Mouse (Mus musculus) midbrain, postnatal 0 days (tissue): Measurements from ENCODE around the gene Slc25a33. TPM values are rescaled to one million over a fixed set of nuclear protein-coding genes. Genes with fewer than 3 reads are reported as not detected.

ENCODE experiments used
- ATAC-seq: fragments of 200-750 bp; cut with Nextera tagmentation; 2 replicates; pipeline ENCODE4 v1.8.0; 2017; ENCODE audit warnings: moderate number of reproducible peaks, mild to moderate bottlenecking, moderate TSS enrichment, moderate library complexity; ENCODE audit not compliant: low FRiP score
- DNase-seq: peaks from one replicate; pipeline ENCODE4 v3.0.0-alpha.2; 2015; ENCODE audit warnings: low spot score
- H3K27ac ChIP-seq: fragments of 300-500 bp; sonication (generic); 2 replicates; pipeline ENCODE4 v1.5.1; 2014; ENCODE audit warnings: low read depth, mild to moderate bottlenecking, low read length, mixed read lengths
- H3K27me3 ChIP-seq: fragments of 300-500 bp; sonication (generic); 2 replicates; pipeline ENCODE4 v1.6.1; 2014; ENCODE audit warnings: low read length, control low read depth, mixed read lengths; ENCODE audit not compliant: insufficient read depth
- H3K36me3 ChIP-seq: fragments of 300-500 bp; sonication (generic); 2 replicates; pipeline ENCODE4 v1.6.1; 2014; ENCODE audit warnings: low read length, control low read depth, mixed read lengths; ENCODE audit not compliant: insufficient read depth
- H3K4me1 ChIP-seq: fragments of 300-500 bp; sonication (generic); 2 replicates; pipeline ENCODE4 v1.6.1; 2014; ENCODE audit warnings: mild to moderate bottlenecking, control low read depth, antibody characterized with exemption, low read length, mixed read lengths; ENCODE audit not compliant: insufficient read depth
- H3K4me2 ChIP-seq: fragments of 300-500 bp; sonication (generic); 2 replicates; pipeline ENCODE4 v1.6.1; 2014; ENCODE audit warnings: low read depth, mild to moderate bottlenecking, low read length, mixed read lengths; ENCODE audit not compliant: poor library complexity, severe bottlenecking
- H3K4me3 ChIP-seq: fragments of 300-500 bp; sonication (generic); 2 replicates; pipeline ENCODE4 v1.5.1; 2014; ENCODE audit warnings: low read depth, mild to moderate bottlenecking, low read length, moderate library complexity
- H3K9ac ChIP-seq: fragments of 300-500 bp; sonication (generic); replicated peaks from 2 replicates; pipeline ENCODE4 v1.6.1; 2014; ENCODE audit warnings: mild to moderate bottlenecking, low read length, moderate library complexity, mixed read lengths; ENCODE audit not compliant: poor library complexity, severe bottlenecking
- H3K9me3 ChIP-seq: fragments of 300-500 bp; sonication (generic); 2 replicates; pipeline ENCODE4 v1.6.1; 2016; ENCODE audit warnings: low read length, control low read depth
- CTCF ChIP-seq: IDR thresholded peaks from 2 replicates; pipeline ENCODE4 v1.5.1; 2016; ENCODE audit warnings: antibody characterized with exemption, mild to moderate bottlenecking
- WGBS: fragments of 180-500 bp; shearing (Covaris S2); extraction: QIAGEN DNeasy Blood & Tissue Kit; methylation state at CpG from one replicate; pipeline ENCODE4 v1.1.7; 2014; 5-methylcytosine and 5-hydroxymethylcytosine counted together
- polyA plus RNA-seq: library from polyadenylated mRNA; unstranded; fragments of >200 nt; fragmentation: Nextera tagmentation; extraction: Ambion mirVana; gene quantifications from 2 replicates; pipeline ENCODE4 v1.2.1, GENCODE M21; 2015
- total RNA-seq: library from RNA; depleted of rRNA; stranded (reverse); fragments of >200 nt; gene quantifications from 2 replicates; pipeline ENCODE4 v1.2.3, GENCODE M21; 2014

The Slc25a33 gene
- total and polyA plus RNA-seq, 2 experiments from 2014 or later = 16.6 to 32.7 TPM

DNA sequence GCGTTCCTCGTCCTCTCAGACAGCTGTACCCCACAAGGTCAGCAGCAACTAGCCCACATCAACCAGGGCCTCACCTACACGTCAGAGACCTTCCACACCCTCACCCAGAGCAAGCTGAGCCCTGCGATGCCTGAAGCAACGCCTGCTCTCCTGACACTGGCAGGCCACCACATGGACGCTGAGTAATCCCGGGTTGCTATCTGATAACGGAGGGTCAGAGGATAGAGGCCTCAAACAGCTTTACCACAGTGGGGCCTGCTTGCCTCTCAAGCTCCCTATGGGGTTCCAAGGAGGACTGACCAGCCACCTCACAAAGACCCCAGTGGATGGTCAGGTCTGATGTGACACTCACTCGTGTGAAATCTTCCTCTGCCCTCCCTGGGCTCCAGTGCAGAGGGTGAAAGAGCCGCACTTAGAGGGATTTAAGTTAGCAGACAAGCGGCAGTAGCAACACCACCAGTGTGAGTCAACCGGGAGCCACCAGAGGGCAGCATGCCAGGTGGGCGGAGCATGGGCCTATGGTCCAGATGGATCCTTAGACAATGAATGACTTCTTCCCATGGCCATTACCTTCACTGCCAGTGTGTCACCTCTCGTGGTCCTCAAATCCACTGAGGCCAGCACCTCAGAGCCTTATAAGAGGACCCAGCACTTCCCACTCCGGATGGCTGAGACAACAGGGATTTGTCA is 48.3 kb downstream of the Slc25a33 start:
- WGBS = 66% methylated on average over 15 of the region's 15 CpGs
- ATAC-seq (no peak), DNase-seq (peak; percentile 82)
- TF ChIP-seq CTCF = peak; percentile 76
- H3K4me1 ChIP-seq = no peaks in the 10 kb centered on the region
- H3K4me2 ChIP-seq = no peak overlapping the region
- no peak overlapping the region for H3K27ac ChIP-seq
- H3K9ac ChIP-seq = no peak overlapping the region
- H3K9me3 ChIP-seq = no peaks in the 10 kb centered on the region
- H3K36me3 ChIP-seq = peaks cover 47% of the 10 kb centered on the region
- no peak overlapping the region for H3K4me3 ChIP-seq
- H3K27me3 ChIP-seq = no peaks in the 10 kb centered on the region

- no peak overlapping the region for H3K27ac ChIP-seq
- DNase-seq = no peak
- no peak for ATAC-seq
- no peaks in the 10 kb centered on the region for H3K4me1 ChIP-seq
- H3K36me3 ChIP-seq = peaks cover 49% of the 10 kb centered on the region
- H3K4me3 ChIP-seq = no peak overlapping the region
- 84% methylated on average over 17 of the region's 17 CpGs for WGBS
- H3K9me3 ChIP-seq = no peaks in the 10 kb centered on the region
- no peaks in the 10 kb centered on the region for H3K27me3 ChIP-seq
- H3K4me2 ChIP-seq = no peak overlapping the region
- no peak overlapping the region for H3K9ac ChIP-seq
- no peak for TF ChIP-seq CTCF
Measured at GRCm38 (mm10) chr4:149724916-149725470, 49.1 kb downstream of the Slc25a33 start.

- DNase-seq (peak; percentile 75), ATAC-seq (peak; percentile 63; the same call in 1 of the 2 replicates)
- Histone ChIP-seq H3K9ac (no peak overlapping the region), H3K27ac (no peak overlapping the region), H3K9me3 (no peaks in the 10 kb centered on the region), H3K4me1 (no peaks in the 10 kb centered on the region), H3K36me3 (peaks cover 45% of the 10 kb centered on the region), H3K4me2 (no peak overlapping the region), H3K4me3 (no peak overlapping the region), H3K27me3 (no peaks in the 10 kb centered on the region)
- TF ChIP-seq CTCF = peak; percentile 69
- 56% methylated on average over 17 of the region's 17 CpGs for WGBS
Measured at GRCm38 (mm10) chr4:149723855-149724731, 50.0 kb downstream of the Slc25a33 start.

GRCm38 (mm10) chr4:149723021-149723390 is 51.1 kb downstream of the Slc25a33 start:
- 70% methylated on average over 12 of the region's 12 CpGs for WGBS
- Histone ChIP-seq H3K4me1 (no peaks in the 10 kb centered on the region), H3K4me2 (no peak overlapping the region), H3K9me3 (no peaks in the 10 kb centered on the region), H3K4me3 (no peak overlapping the region), H3K36me3 (peaks cover 49% of the 10 kb centered on the region), H3K27ac (no peak overlapping the region), H3K9ac (no peak overlapping the region), H3K27me3 (no peaks in the 10 kb centered on the region)
- DNase-seq (peak; percentile 43), ATAC-seq (no peak)
- no peak for TF ChIP-seq CTCF

DNA sequence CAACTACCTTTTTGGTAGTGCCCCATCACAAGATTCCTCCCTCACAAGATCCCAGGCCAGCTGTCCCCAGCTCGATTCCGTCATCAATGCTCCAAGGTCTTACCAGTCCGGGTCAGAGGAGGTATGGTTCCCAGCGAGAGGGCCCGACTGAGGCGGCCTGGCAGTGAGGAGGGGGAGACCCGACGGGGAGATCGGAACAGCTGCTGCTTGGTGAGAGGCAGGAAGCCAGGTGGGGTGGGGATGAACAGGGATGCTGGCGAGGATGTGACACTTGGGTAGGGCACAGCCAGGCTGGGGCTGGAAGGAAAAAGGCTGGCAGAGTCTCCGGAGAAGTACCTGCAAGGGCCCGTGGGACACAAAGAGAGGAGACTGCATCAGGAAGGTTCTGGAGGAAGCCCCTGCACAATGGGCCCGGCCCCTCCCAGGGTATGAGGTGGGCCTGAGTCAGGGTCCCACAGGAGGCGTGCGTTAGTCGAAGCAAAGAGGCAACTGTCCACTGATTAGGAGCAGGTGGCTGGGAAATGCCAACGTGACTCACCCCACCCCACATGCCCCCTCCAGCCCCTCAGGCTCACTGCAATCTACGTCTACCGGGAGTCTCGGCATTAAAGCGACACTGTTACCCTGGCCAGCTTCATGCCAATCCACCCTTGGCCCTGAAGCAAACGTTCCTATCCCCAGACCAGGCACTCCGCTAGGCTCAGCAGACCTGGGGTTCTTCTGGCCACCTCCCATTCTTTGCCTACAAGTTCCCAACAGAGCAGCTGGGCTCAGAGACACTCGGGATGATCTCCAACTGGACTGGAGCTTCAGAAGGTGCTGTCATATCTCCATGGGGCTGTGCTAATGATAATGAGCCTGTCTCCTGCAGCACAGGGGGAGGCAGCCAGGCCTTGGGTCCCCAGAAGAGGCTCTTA is 51.7 kb downstream of the Slc25a33 start:
- Histone ChIP-seq H3K36me3 (peaks cover 49% of the 10 kb centered on the region), H3K4me2 (no peak overlapping the region), H3K9ac (no peak overlapping the region), H3K27me3 (no peaks in the 10 kb centered on the region), H3K4me1 (no peaks in the 10 kb centered on the region), H3K9me3 (no peaks in the 10 kb centered on the region), H3K4me3 (no peak overlapping the region), H3K27ac (no peak overlapping the region)
- TF ChIP-seq CTCF = no peak
- no peak for DNase-seq
- ATAC-seq = no peak
- 81% methylated on average over 24 of the region's 24 CpGs for WGBS
